Mouse (Mus musculus) neural tube, embryonic 12.5 days (tissue): ENCODE measurements around the gene Gm3336. TPM values are rescaled to one million over a fixed set of nuclear protein-coding genes. Genes with fewer than 3 reads are reported as not detected.

Source experiments
- ATAC-seq: fragments of 200-750 bp; cut with Nextera tagmentation; 2 replicates; pipeline ENCODE4 v1.8.0; 2017; ENCODE audit warnings: low read depth, mild to moderate bottlenecking, moderate TSS enrichment, moderate library complexity; ENCODE audit not compliant: low FRiP score
- H3K27ac ChIP-seq: fragments of 300-500 bp; sonication (generic); 2 replicates; pipeline ENCODE4 v1.5.1; 2016
- H3K27me3 ChIP-seq: fragments of 300-500 bp; sonication (generic); replicated peaks from 2 replicates; pipeline ENCODE4 v1.6.1; 2016; ENCODE audit warnings: mild to moderate bottlenecking
- H3K36me3 ChIP-seq: fragments of 300-500 bp; sonication (generic); 2 replicates; pipeline ENCODE4 v1.6.1; 2016; ENCODE audit warnings: mild to moderate bottlenecking
- H3K4me1 ChIP-seq: fragments of 300-500 bp; sonication (generic); 2 replicates; pipeline ENCODE4 v1.6.1; 2016
- H3K4me2 ChIP-seq: fragments of 300-500 bp; sonication (generic); replicated peaks from 2 replicates; pipeline ENCODE4 v1.6.1; 2016; ENCODE audit warnings: mild to moderate bottlenecking
- H3K4me3 ChIP-seq: fragments of 300-500 bp; sonication (generic); 2 replicates; pipeline ENCODE4 v1.5.1; 2016
- H3K9ac ChIP-seq: fragments of 300-500 bp; sonication (generic); 2 replicates; pipeline ENCODE4 v1.6.1; 2016; ENCODE audit warnings: mild to moderate bottlenecking
- H3K9me3 ChIP-seq: fragments of 300-500 bp; sonication (generic); 2 replicates; pipeline ENCODE4 v1.6.1; 2016; ENCODE audit warnings: mild to moderate bottlenecking
- WGBS: fragments of 180-500 bp; shearing (Covaris S2); methylation state at CpG from one replicate; pipeline ENCODE4 v1.1.7; 2016; 5-methylcytosine and 5-hydroxymethylcytosine counted together
- polyA plus RNA-seq: library from polyadenylated mRNA; unstranded; fragments of >200 nt; fragmentation: Nextera tagmentation; extraction: Ambion mirVana; gene quantifications from 2 replicates; pipeline ENCODE4 v1.2.1, GENCODE M21; 2016

Gm3336 gene
- polyA plus RNA-seq, 1 experiment from 2014 or later, result not detected

DNA sequence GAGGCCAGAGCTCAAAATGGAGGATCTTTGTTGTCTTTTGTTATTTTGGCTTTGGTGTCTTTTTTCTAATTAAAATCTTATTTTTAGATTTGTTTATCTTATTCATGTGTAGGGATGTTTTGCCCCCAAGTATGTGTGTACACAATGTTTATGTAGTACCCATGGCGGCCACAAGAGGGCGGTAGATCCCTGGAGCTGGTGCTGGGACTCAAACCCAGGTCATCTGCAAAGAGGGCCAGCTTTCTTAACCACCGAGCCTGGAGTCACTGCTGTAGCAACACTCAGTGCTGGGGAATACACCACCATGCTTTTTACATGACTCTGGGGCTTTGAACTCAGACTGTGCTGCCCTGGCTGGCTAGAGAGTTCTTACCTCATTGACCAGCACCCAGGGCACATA lies 45.0 kb downstream of the Gm3336 start:
- Histone ChIP-seq H3K4me2 (no peak overlapping the region), H3K9ac (no peak overlapping the region), H3K36me3 (peaks cover 12% of the 10 kb centered on the region), H3K9me3 (no peaks in the 10 kb centered on the region), H3K4me1 (peaks cover 38% of the 10 kb centered on the region), H3K27me3 (peaks cover 2% of the 10 kb centered on the region; the same call in 1 of the 2 replicates), H3K4me3 (no peak overlapping the region), H3K27ac (no peak overlapping the region)
- 4% methylated on average over 3 of the region's 3 CpGs for WGBS
- no peak for ATAC-seq

DNA sequence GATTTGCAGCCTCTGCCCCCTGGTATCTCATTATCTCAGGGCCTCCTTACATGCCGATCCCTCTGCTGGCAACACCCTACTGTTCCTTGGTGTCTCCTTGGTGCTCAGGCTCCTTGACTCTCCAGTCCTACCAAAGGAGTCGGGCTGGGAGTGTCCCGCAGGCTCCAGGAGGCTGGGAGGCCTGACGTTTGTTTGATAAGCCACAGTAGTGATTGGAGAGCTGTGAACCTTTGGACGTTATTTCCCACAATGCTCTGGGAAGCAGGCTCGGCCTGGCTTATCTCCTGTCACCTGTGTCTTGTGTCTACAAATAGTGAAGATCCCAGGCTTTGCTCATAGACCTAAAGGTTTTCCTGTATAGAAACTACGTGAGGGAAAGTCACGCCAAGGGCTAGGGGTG lies 45.7 kb downstream of the Gm3336 start:
- Histone ChIP-seq H3K4me1 (peaks cover 32% of the 10 kb centered on the region), H3K27ac (no peak overlapping the region), H3K9ac (no peak overlapping the region), H3K36me3 (peaks cover 17% of the 10 kb centered on the region), H3K4me3 (no peak overlapping the region), H3K4me2 (no peak overlapping the region), H3K27me3 (peaks cover 2% of the 10 kb centered on the region; the same call in 1 of the 2 replicates), H3K9me3 (no peaks in the 10 kb centered on the region)
- 88% methylated on average over 8 of the region's 8 CpGs for WGBS
- no peak for ATAC-seq

DNA sequence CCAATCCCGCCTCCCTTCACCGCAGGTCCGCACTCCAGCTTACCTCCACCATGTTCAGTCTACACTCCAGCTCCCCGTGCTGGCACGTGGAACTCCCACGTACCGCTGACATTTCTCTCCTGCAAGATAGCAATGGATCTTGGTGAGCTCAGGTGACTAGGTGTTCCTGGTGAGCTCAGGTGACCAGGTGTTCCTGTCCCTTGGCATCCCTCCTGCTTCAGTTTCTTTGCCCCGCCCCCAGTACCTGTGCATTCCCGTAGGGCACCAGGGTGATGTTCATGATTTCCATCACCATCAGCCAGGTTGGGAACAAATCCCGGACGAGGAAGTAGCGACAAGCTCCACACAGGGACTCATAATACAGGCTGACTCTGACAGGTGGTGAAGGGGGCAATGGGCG lies 46.3 kb downstream of the Gm3336 start:
- peaks cover 20% of the 10 kb centered on the region for H3K36me3 ChIP-seq
- H3K4me1 ChIP-seq, result peaks cover 26% of the 10 kb centered on the region
- no peak overlapping the region for H3K9ac ChIP-seq
- ATAC-seq, result no peak
- peaks cover 2% of the 10 kb centered on the region; the same call in 1 of the 2 replicates for H3K27me3 ChIP-seq
- WGBS, result 93% methylated on average over 13 of the region's 13 CpGs
- H3K27ac ChIP-seq, result no peak overlapping the region
- no peaks in the 10 kb centered on the region for H3K9me3 ChIP-seq
- no peak overlapping the region for H3K4me2 ChIP-seq
- no peak overlapping the region for H3K4me3 ChIP-seq

GRCm38 (mm10) chr8:70765329-70765728 lies 47.0 kb downstream of the Gm3336 start:
- Histone ChIP-seq H3K27ac (no peak overlapping the region), H3K4me3 (no peak overlapping the region), H3K36me3 (peaks cover 26% of the 10 kb centered on the region), H3K4me1 (peaks cover 19% of the 10 kb centered on the region), H3K9ac (no peak overlapping the region), H3K9me3 (no peaks in the 10 kb centered on the region), H3K27me3 (peaks cover 2% of the 10 kb centered on the region; the same call in 1 of the 2 replicates), H3K4me2 (peak overlapping the region; percentile 59)
- WGBS, result 81% methylated on average over 9 of the region's 9 CpGs
- ATAC-seq, result no peak

- no peak for ATAC-seq
- H3K36me3 ChIP-seq, result peaks cover 33% of the 10 kb centered on the region
- peak overlapping the region; percentile 59 for H3K4me2 ChIP-seq
- peak overlapping the region; percentile 20 for H3K4me3 ChIP-seq
- peaks cover 18% of the 10 kb centered on the region for H3K4me1 ChIP-seq
- H3K27me3 ChIP-seq, result peaks cover 2% of the 10 kb centered on the region; the same call in 1 of the 2 replicates
- H3K9ac ChIP-seq, result peak overlapping the region; percentile 45
- 2% methylated on average over 34 of the region's 34 CpGs for WGBS
- H3K27ac ChIP-seq, result no peak overlapping the region
- H3K9me3 ChIP-seq, result no peaks in the 10 kb centered on the region
Observed at GRCm38 (mm10) chr8:70765838-70766570, 47.7 kb downstream of the Gm3336 start.

DNA sequence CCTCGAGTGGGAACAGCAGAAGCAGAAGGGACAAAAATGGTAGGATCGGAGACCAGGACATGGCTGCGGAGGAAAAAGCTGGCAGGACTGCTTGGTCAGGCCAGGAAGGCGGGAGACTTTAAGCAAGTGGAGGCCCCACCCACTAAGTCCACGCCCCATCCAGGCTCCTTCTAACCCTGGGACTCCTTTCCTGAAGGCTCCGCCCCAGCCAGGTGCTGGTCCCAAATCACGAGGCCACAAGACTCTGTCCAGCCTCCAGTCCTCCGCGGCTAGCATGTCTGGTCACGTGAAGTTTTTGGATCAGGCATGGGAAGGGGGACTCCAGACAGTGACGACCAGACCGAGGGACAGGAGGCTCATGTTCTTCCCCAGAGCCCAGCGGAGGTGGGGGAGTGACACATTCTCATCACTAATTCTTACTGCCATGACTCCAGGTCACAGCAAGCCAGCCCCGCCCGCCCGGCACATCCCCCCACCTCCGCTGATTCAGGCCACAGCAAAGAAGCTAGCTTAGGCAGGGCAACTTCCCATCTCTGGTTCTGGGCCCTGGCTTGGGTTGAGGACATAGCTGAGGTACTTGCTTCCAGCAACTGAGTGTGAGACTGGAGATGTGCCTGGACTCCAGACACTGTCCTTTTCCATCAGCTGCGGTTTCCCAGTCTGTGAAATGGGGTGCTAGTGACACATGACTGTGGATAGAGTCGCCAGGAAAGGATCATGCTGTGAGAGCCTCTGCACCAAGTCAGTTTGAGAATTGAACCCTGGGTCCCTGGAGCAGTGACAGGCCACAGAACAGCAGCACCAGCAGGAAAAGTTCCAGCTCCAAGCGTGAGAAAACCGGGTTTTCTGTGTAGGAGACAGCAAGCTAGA lies 48.5 kb downstream of the Gm3336 start:
- Histone ChIP-seq H3K36me3 (peaks cover 41% of the 10 kb centered on the region), H3K4me3 (peak overlapping the region; percentile 20), H3K27me3 (peaks cover 2% of the 10 kb centered on the region; the same call in 1 of the 2 replicates), H3K27ac (no peak overlapping the region), H3K9me3 (no peaks in the 10 kb centered on the region), H3K4me2 (peak overlapping the region; percentile 59), H3K9ac (peak overlapping the region; percentile 45), H3K4me1 (peaks cover 15% of the 10 kb centered on the region)
- 9% methylated on average over 21 of the region's 21 CpGs for WGBS
- ATAC-seq, result 0 out of 2 replicates have a peak, but pooled peaks have one; percentile 21

GRCm38 (mm10) chr8:70767503-70767902 lies 49.2 kb downstream of the Gm3336 start:
- peaks cover 48% of the 10 kb centered on the region for H3K36me3 ChIP-seq
- H3K9ac ChIP-seq, result no peak overlapping the region
- H3K27ac ChIP-seq, result no peak overlapping the region
- ATAC-seq, result no peak
- no peak overlapping the region for H3K4me2 ChIP-seq
- peaks cover 2% of the 10 kb centered on the region; the same call in 1 of the 2 replicates for H3K27me3 ChIP-seq
- no peak overlapping the region for H3K4me3 ChIP-seq
- 86% methylated on average over 6 of the region's 6 CpGs for WGBS
- peaks cover 15% of the 10 kb centered on the region for H3K4me1 ChIP-seq
- no peaks in the 10 kb centered on the region for H3K9me3 ChIP-seq

- no peak overlapping the region for H3K4me2 ChIP-seq
- H3K27me3 ChIP-seq, result peaks cover 2% of the 10 kb centered on the region; the same call in 1 of the 2 replicates
- peaks cover 16% of the 10 kb centered on the region for H3K4me1 ChIP-seq
- peaks cover 56% of the 10 kb centered on the region for H3K36me3 ChIP-seq
- H3K9ac ChIP-seq, result no peak overlapping the region
- no peak overlapping the region for H3K4me3 ChIP-seq
- 94% methylated on average over 32 of the region's 32 CpGs for WGBS
- H3K9me3 ChIP-seq, result no peaks in the 10 kb centered on the region
- no peak for ATAC-seq
- no peak overlapping the region for H3K27ac ChIP-seq
Observed at GRCm38 (mm10) chr8:70768231-70768776, 50.0 kb downstream of the Gm3336 start.

DNA sequence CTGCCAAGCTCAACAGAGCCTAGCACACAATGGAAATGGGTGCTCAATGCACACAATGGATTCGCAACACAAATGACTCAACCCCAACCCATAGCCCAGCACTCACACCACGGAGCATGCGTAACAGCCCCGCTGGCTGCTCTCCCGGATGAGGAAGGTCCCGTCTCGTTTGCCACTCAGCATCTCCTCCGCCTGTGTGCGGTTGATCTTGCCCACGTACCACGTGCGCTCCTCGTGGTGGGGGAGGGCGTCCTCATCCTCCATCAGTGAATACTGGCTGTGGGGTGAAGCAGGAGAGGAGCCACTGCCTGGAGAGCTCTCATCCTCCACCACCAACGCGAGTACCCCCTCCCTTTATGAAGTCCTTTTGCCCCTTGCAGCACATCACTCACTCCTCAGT lies 50.6 kb downstream of the Gm3336 start:
- Histone ChIP-seq H3K9ac (no peak overlapping the region), H3K4me1 (peaks cover 23% of the 10 kb centered on the region), H3K27me3 (peaks cover 2% of the 10 kb centered on the region; the same call in 1 of the 2 replicates), H3K4me3 (no peak overlapping the region), H3K9me3 (no peaks in the 10 kb centered on the region), H3K27ac (no peak overlapping the region), H3K36me3 (peaks cover 63% of the 10 kb centered on the region), H3K4me2 (no peak overlapping the region)
- 87% methylated on average over 16 of the region's 16 CpGs for WGBS
- 0 out of 2 replicates have a peak, but pooled peaks have one; percentile 2 for ATAC-seq

- H3K36me3 ChIP-seq, result peaks cover 67% of the 10 kb centered on the region
- ATAC-seq, result peak; percentile 69; the same call in 1 of the 2 replicates
- no peak overlapping the region for H3K4me2 ChIP-seq
- H3K27ac ChIP-seq, result no peak overlapping the region
- 8% methylated on average over 26 of the region's 26 CpGs for WGBS
- H3K9me3 ChIP-seq, result no peaks in the 10 kb centered on the region
- H3K4me1 ChIP-seq, result peaks cover 27% of the 10 kb centered on the region
- H3K27me3 ChIP-seq, result peaks cover 2% of the 10 kb centered on the region; the same call in 1 of the 2 replicates
- 0 out of 2 replicates have a peak overlapping the region, but pooled peaks have one; percentile 33 for H3K9ac ChIP-seq
- no peak overlapping the region for H3K4me3 ChIP-seq
Observed at GRCm38 (mm10) chr8:70769359-70769758, 51.0 kb downstream of the Gm3336 start.

DNA sequence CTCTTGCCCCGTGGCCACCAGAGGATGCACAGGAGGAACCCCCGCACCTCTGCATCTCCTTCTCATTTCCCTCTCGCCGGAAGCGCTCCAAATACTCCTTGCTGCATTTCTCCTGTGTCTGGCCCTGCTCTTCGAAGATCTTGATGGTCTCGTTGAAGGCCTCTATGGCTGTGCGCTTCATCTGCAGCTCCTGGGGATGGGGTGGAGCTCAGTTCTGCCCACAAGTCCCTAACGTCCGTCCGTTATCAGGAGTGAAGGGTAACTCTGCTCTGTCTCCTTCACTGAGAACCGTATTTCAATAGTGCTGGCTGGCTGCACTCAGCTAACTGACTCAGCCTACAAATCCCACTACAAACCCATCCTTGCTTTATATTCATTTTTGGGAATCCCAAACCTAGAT lies 51.5 kb downstream of the Gm3336 start:
- Histone ChIP-seq H3K4me3 (no peak overlapping the region), H3K27ac (no peak overlapping the region), H3K27me3 (peaks cover 2% of the 10 kb centered on the region; the same call in 1 of the 2 replicates), H3K9ac (0 out of 2 replicates have a peak overlapping the region, but pooled peaks have one; percentile 33), H3K36me3 (peaks cover 71% of the 10 kb centered on the region), H3K4me1 (peaks cover 32% of the 10 kb centered on the region), H3K9me3 (no peaks in the 10 kb centered on the region), H3K4me2 (no peak overlapping the region)
- 73% methylated on average over 12 of the region's 12 CpGs for WGBS
- ATAC-seq, result no peak

DNA sequence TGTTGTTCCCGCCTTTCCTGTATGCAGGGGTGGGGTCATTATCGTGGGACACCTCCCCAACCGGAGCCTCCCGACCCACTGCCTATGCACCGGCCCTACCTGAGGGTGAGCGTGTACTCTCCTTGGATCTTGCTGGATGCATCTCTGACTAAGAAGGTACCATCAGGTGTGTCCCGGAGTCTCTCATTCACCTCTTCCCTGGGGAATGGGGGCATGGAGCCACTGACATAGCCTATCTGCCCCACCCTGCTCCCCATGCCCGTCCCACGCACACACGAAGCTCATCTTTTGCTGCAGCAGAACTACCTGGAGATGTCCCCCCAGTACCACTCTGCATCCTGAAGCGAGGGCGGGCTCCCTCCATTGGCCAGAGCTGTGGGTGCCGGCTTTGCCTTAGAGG lies 52.4 kb downstream of the Gm3336 start:
- Histone ChIP-seq H3K27ac (no peak overlapping the region), H3K4me1 (peaks cover 40% of the 10 kb centered on the region), H3K9me3 (no peaks in the 10 kb centered on the region), H3K36me3 (peaks cover 71% of the 10 kb centered on the region), H3K9ac (no peak overlapping the region), H3K4me2 (no peak overlapping the region), H3K4me3 (no peak overlapping the region), H3K27me3 (peaks cover 2% of the 10 kb centered on the region; the same call in 1 of the 2 replicates)
- 93% methylated on average over 13 of the region's 13 CpGs for WGBS
- ATAC-seq, result no peak
